Mouse (Mus musculus) kidney, adult 2 months (tissue): ENCODE measurements around the gene Spns2.

ENCODE experiments used
- CTCF ChIP-seq: fragments of 200-500 bp; conservative IDR thresholded peaks from 2 replicates; pipeline ENCODE4 v1.5.1; 2011; ENCODE audit warnings: low read depth, mild to moderate bottlenecking, control low read depth, low read length, moderate library complexity, mixed read lengths; ENCODE audit not compliant: insufficient read depth, insufficient read length
- POLR2A ChIP-seq: fragments of 200-500 bp; IDR thresholded peaks from one replicate; pipeline ENCODE4 v1.6.1; 2011; ENCODE audit warnings: low read depth, low read length, control low read depth

DNA sequence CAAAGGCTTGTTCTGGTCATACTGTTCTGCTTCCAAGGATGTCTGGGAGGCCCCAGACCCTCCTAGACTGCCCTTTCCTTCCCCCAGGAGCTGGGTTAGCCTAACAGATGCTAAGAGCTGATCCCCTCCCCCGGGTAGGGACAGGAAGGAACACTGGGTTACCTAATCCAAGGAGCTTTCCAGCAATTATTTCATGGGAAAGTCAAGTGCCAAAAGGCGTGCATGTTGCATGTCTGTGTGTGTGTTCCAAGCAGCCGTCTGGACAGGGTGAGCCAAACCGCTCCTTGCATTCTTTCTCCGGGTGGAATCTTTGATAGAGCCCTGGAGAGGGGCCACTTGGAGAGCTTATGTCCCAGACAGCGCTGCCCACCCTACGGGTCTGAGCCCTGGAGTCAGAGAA lies 76.7 kb downstream of the Spns2 start:
- TF ChIP-seq POLR2A (no peak), CTCF (no peak)
